Mouse (Mus musculus) macrophage (primary cell): Measurements from ENCODE around the gene Zgpat. TPM values are rescaled to one million over a fixed set of nuclear protein-coding genes. Genes with fewer than 3 reads are reported as not detected.

ENCODE experiments used
- polyA plus RNA-seq: library from polyadenylated mRNA; stranded (reverse); fragments of 250-400 nt; gene quantifications from 3 replicates; pipeline ENCODE4 v1.2.4, GENCODE M21; 2018; ENCODE audit warnings: inconsistent platforms

The Zgpat gene
- polyA plus RNA-seq, 1 experiment from 2014 or later = 17.3 TPM

Other genes starting within 250 kb of the Zgpat start
- gene Kcnq2, start 229.6 kb upstream of the Zgpat start, polyA plus RNA-seq = not detected in 3 replicates
- 0.23 to 0.38 TPM in 2 of 3 replicates, not detected in the other for gene Eef1a2, start 207.9 kb upstream of the Zgpat start, polyA plus RNA-seq
- 60.5 to 98.7 TPM (median 67.9 TPM) in 3 replicates for gene Ppdpf, start 177.7 kb upstream of the Zgpat start, polyA plus RNA-seq
- not detected in 3 replicates for gene Ptk6, start 162.1 kb upstream of the Zgpat start, polyA plus RNA-seq
- not detected in 3 replicates for gene Srms, start 151.7 kb upstream of the Zgpat start, polyA plus RNA-seq
- not detected in 3 replicates for gene Fndc11, start 144.9 kb upstream of the Zgpat start, polyA plus RNA-seq
- 7.5 to 22.5 TPM (median 16.8 TPM) in 3 replicates for gene Helz2, start 122.9 kb upstream of the Zgpat start, polyA plus RNA-seq
- gene Gmeb2, start 76.9 kb upstream of the Zgpat start, polyA plus RNA-seq = 8.9 to 11.2 TPM (median 10.8 TPM) in 3 replicates
- gene Stmn3, start 50.4 kb upstream of the Zgpat start, polyA plus RNA-seq = not detected in 3 replicates
- gene Rtel1, start 45.2 kb upstream of the Zgpat start, polyA plus RNA-seq = 4.9 to 9.2 TPM (median 5.3 TPM) in 3 replicates
- 21.9 to 23.2 TPM (median 22.5 TPM) in 3 replicates for gene Arfrp1, start 476 bp downstream of the Zgpat start, polyA plus RNA-seq
- gene Lime1, start 15.2 kb downstream of the Zgpat start, polyA plus RNA-seq = 2.9 to 8.2 TPM (median 3.7 TPM) in 3 replicates
- gene Zbtb46, start 94.5 kb downstream of the Zgpat start, polyA plus RNA-seq = 0.09 to 0.23 TPM (median 0.21 TPM) in 3 replicates
- gene Abhd16b, start 128.3 kb downstream of the Zgpat start, polyA plus RNA-seq = not detected in 3 replicates
- 36.4 to 66.4 TPM (median 47.0 TPM) in 3 replicates for gene Tpd52l2, start 132.2 kb downstream of the Zgpat start, polyA plus RNA-seq
- gene Dnajc5, start 155.6 kb downstream of the Zgpat start, polyA plus RNA-seq = 50.7 to 68.7 TPM (median 60.0 TPM) in 3 replicates
- gene Uckl1, start 220.0 kb downstream of the Zgpat start, polyA plus RNA-seq = 32.9 to 57.2 TPM (median 33.9 TPM) in 3 replicates
- gene Prpf6, start 226.9 kb downstream of the Zgpat start, polyA plus RNA-seq = 34.2 to 55.4 TPM (median 34.6 TPM) in 3 replicates
- gene Zfp512b, start 227.9 kb downstream of the Zgpat start, polyA plus RNA-seq = 6.0 to 12.6 TPM (median 6.7 TPM) in 3 replicates
- 2.1 to 3.8 TPM (median 2.8 TPM) in 3 replicates for gene Samd10, start 234.3 kb downstream of the Zgpat start, polyA plus RNA-seq